Mouse (Mus musculus) ovary, postnatal 14 days (tissue): ENCODE results near the gene Fam234b.

Experiments used
- DNase-seq: peaks from one replicate; pipeline ENCODE4 v3.0.0; 2022; ENCODE audit warnings: low spot score

Gene Fam234b

GRCm38 (mm10) chr6:135271761-135272160 is 74.0 kb downstream of the Fam234b start:
- no peak for DNase-seq

DNA sequence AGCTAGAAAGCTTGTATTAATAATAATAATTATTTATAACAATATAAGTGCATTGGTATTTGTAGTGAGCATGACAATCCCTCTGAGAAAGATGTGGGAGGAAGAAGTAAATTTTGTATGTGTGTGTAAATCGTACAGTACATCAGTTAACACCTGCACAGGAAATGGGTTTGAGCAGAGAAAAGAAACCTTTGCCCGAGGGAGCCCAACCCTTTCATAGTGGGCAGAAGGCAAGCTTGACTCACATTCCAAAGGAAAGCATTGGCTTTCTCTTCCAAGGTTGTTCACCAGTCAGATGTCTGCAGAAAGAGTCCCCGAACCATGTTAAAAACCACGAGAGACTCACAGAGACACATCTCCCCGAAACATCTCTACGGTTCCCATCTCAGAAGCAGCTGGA is 75.3 kb downstream of the Fam234b start:
- no peak for DNase-seq

- DNase-seq: no peak
These were observed 77.5 kb downstream of the Fam234b start for GRCm38 (mm10) chr6:135275231-135275630.

DNA sequence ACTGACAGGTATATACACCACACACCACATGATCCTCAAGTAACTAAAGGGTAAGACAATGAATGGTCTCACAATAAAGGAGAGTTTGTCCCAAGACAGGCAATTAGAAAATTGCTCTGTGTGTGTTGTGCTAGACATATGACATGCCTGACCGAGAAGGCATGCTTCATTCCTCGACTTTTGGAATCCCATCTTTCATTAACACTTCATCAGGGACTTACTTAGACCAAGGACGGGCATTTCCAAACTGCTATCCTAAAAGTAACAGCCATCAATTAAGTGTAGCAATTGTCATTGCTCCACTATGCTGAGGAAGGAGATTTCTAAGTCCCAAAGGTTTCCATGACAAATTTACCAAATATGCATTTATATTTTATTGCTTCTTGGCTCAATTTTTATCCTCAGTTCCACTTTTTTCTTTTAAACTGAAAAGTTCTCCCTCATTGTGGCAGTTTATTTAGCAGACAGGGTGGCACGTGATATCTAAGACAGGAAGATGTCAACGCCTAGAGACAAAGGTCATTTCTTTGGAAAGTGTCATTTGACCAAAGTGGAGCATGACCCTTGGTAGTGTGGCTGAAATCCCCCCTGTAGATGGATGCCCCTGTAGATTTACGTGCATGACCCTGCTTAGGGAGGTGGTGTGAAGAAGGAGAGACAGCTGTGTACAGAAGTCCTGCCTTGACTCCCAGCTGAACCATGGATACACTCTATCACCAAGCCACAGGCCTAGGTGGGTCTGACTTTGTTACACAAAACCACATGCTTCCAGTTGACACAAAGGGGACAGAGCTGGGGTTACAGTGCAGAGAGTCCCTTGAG is 78.9 kb downstream of the Fam234b start:
- no peak for DNase-seq

GRCm38 (mm10) chr6:135278302-135278701 is 80.5 kb downstream of the Fam234b start:
- no peak for DNase-seq

DNA sequence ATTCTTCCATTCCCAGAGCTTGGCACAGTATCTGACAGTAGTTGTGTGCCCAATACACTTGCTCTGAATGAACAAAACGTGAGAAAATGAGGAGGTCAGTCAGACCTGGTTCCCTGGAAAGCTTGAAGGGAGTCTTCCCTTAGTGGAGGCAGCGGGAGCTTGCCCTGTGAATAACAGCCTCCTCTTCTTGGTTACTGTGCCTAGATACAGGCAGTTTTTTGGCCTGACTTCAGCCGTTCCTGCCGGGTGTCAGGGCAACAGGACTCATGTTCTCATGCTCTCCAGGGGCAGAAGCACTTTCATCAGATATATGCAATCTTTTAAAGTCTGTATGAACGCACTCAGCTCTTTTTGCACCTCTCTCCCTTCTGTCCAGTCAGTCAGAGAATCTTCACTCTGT is 81.5 kb downstream of the Fam234b start:
- DNase-seq: no peak

DNA sequence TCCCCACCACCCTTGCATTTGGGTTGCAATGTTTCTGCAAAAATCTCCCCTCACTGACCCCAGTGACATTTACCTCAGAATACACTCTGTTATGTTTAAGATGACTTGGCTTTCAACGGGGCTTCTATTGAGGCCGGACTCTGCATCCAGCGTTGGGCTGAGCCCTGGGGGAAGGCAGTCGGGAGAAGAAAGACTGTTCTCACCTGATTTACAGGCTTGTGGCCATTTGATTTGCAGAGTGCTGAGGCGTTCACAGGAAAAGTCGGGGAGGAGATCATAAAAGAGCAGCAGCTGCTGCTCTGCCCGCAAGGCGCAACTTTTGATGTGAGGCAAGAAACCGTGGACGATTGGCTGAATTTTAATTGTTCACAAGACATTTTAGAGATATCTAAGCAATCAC is 82.1 kb downstream of the Fam234b start:
- DNase-seq: no peak

GRCm38 (mm10) chr6:135292391-135292790 is 94.6 kb downstream of the Fam234b start:
- DNase-seq: no peak

GRCm38 (mm10) chr6:135294150-135294549 is 96.4 kb downstream of the Fam234b start:
- no peak for DNase-seq
